Mouse (Mus musculus) kidney, embryonic 16.5 days (tissue): ENCODE results near the gene Hist2h2ab. TPM values are rescaled to one million over a fixed set of nuclear protein-coding genes. Genes with fewer than 3 reads are reported as not detected.

Experiments used
- ATAC-seq: fragments of 200-750 bp; cut with Nextera tagmentation; 2 replicates; pipeline ENCODE4 v1.8.0; 2017; ENCODE audit warnings: moderate TSS enrichment; ENCODE audit not compliant: low FRiP score, low TSS enrichment
- H3K27ac ChIP-seq: fragments of 300-500 bp; sonication (generic); 2 replicates; pipeline ENCODE4 v1.5.1; 2014; ENCODE audit warnings: low read length
- H3K27me3 ChIP-seq: fragments of 300-500 bp; sonication (generic); 2 replicates; pipeline ENCODE4 v1.6.1; 2014; ENCODE audit warnings: low read length, control low read depth, mixed read lengths; ENCODE audit not compliant: insufficient read depth
- H3K36me3 ChIP-seq: fragments of 300-500 bp; sonication (generic); 2 replicates; pipeline ENCODE4 v1.6.1; 2014; ENCODE audit warnings: low read length, control low read depth, mixed read lengths; ENCODE audit not compliant: insufficient read depth
- H3K4me1 ChIP-seq: fragments of 300-500 bp; sonication (generic); 2 replicates; pipeline ENCODE4 v1.6.1; 2014; ENCODE audit warnings: low read length, control low read depth, mixed read lengths; ENCODE audit not compliant: insufficient read depth
- H3K4me2 ChIP-seq: fragments of 300-500 bp; sonication (generic); replicated peaks from 2 replicates; pipeline ENCODE4 v1.6.1; 2014; ENCODE audit warnings: low read depth, low read length
- H3K4me3 ChIP-seq: fragments of 300-500 bp; sonication (generic); 2 replicates; pipeline ENCODE4 v1.5.1; 2014; ENCODE audit warnings: mild to moderate bottlenecking, low read length
- H3K9ac ChIP-seq: fragments of 300-500 bp; sonication (generic); replicated peaks from 2 replicates; pipeline ENCODE4 v1.6.1; 2014; ENCODE audit warnings: low read length
- H3K9me3 ChIP-seq: fragments of 300-500 bp; sonication (generic); 2 replicates; pipeline ENCODE4 v1.6.1; 2016; ENCODE audit warnings: low read length, control low read depth
- WGBS: fragments of 180-500 bp; shearing (Covaris S2); extraction: QIAGEN DNeasy Blood & Tissue Kit; methylation state at CpG from one replicate; pipeline ENCODE4 v1.1.7; 2014; 5-methylcytosine and 5-hydroxymethylcytosine counted together
- polyA plus RNA-seq: library from polyadenylated mRNA; unstranded; fragments of >200 nt; fragmentation: Nextera tagmentation; extraction: Ambion mirVana; gene quantifications from 2 replicates; pipeline ENCODE4 v1.2.1, GENCODE M21; 2015

The Hist2h2ab gene
- polyA plus RNA-seq, 1 experiment from 2014 or later: 0.87 TPM

DNA sequence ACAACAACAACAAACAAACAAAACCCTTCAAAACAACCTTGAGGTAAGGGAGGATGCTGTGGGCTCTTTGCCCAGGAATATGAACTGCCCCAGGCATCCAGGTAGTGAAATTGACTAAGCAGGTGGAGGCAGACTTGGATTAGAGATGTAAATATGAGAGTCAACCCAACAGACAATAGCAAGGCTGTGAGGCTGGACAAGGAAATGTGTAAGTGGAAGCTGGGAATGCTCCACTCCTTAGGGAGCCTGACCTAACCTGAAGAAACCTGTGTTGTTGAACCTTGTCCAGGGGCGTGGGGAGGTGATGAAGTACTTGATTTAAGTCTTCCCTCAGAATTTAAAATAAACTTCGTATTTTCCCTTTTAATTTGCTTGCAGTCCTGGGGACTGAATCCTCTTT, 40.8 kb upstream of the Hist2h2ab start:
- Histone ChIP-seq H3K9me3 (no peaks in the 10 kb centered on the region), H3K9ac (no peak overlapping the region), H3K4me2 (no peak overlapping the region), H3K36me3 (peaks cover 44% of the 10 kb centered on the region), H3K27me3 (no peaks in the 10 kb centered on the region), H3K27ac (no peak overlapping the region), H3K4me1 (peaks cover 27% of the 10 kb centered on the region), H3K4me3 (no peak overlapping the region)
- WGBS: 85% methylated on average over 2 of the region's 2 CpGs
- ATAC-seq: no peak

DNA sequence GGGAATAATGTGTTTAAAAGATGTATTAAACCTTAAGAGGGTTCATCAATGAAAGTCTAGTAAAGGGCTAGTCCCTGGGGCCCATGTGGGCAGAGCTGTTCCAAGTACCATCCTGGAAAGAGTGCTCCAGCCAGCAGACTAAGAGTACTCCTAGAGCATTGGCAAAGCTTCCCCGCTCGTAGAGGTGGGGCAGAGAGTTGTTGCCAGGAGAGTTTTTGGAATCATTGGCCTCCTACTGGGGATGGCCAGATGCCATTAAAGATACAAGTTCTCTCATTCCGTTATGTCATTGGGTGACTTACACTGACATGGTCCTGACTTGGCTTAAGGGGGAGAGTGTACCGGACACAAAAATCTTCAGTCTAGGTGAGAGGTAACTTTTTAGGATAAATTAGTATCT, 40.1 kb upstream of the Hist2h2ab start:
- Histone ChIP-seq H3K4me2 (no peak overlapping the region), H3K4me1 (peaks cover 21% of the 10 kb centered on the region), H3K4me3 (no peak overlapping the region), H3K9ac (no peak overlapping the region), H3K36me3 (peaks cover 37% of the 10 kb centered on the region), H3K27me3 (no peaks in the 10 kb centered on the region), H3K9me3 (no peaks in the 10 kb centered on the region), H3K27ac (no peak overlapping the region)
- WGBS: 68% methylated on average over 4 of the region's 4 CpGs
- no peak for ATAC-seq

DNA sequence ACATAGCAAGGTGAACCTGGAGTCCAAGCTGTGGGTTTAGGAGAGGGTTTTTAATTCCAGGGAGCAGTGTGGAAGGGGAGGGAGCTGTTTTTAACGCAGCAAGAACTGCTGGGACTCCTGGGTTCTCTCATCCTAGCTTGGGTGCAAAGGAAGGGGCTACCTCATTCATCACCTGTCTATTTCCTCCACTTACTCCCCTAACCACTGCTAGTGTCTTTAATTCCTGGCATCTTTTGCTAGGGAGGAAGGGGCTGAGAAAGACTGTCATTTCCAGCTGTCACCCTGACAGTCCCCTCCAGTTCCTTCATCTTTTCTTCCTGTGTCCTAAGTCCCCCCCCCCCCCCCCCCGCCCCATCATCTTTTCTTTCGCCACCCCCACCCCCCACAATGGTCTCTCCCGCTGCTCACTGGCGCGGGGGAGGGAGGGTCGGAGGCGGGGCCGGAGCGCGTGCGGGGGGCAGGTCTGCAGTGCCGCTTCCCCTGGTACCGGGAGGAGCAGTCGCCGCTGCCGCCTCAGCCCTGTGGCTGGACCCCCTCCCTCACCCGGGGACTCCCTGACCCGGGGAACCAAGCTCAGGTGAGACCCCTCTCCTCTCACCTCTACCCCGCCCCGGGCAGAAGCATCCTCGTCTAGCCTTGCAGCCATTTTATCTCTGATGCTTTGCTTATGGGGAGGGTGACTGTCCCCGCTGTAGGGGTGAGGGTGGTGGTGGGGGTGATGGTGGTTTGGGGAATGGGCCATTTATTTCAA, 38.8 kb upstream of the Hist2h2ab start, which contains the start of gene Sv2a:
Sv2a (plus strand) TSS at position 425 of the 751 bp plus-strand sequence.
- Histone ChIP-seq H3K9me3 (no peaks in the 10 kb centered on the region), H3K4me1 (peaks cover 20% of the 10 kb centered on the region), H3K9ac (peak within 1 kb of the TSS; percentile 56), H3K27me3 (no peaks in the 10 kb centered on the region), H3K36me3 (peaks cover 25% of the 10 kb centered on the region), H3K4me3 (peak within 1 kb of the TSS; percentile 53), H3K27ac (no peak within 1 kb of the TSS), H3K4me2 (peak within 1 kb of the TSS; percentile 73)
- WGBS: 0% methylated on average over 8 of the region's 23 CpGs
- peak; percentile 55 for ATAC-seq

DNA sequence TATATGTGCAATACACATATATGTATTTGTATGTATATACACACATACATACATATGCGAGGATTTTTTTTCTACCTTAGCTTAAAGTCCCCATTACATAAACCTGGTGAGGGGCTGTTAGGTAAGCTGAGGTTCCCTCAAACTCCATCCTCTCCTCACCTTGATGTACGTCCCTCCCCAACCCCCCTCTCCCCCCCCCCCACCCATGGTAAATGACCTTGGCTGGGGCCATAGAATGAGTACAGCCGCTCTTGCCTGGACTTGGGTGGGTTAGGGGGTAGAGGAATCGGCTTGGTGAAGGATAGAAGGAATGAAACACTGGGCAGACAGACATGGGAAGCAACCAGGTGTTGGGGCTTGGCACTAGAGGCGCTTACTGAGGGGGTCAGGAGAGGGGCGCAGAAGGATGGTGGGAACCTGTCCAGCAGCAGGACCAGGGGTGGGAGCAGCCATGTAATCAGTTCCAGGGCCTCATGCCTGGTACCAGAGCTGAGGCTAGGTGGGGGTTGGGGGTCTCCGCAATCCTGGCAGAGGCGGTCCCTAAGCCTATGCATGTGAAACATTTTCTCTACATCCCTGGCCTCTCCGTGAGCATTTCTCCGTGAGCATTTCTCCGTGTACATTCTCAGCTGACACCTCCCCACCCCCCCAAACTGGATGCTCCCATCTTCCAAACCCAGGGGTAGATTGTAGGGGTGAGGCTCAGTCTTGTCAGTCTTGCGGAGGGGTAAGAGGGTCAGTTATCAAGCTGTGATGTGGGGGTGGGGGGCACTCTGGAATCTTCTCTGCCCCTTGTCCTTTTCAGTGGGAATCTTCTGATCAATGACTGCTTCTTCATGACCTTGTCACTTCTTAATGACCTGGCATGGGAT, 37.9 kb upstream of the Hist2h2ab start:
- H3K4me3 ChIP-seq: peak overlapping the region; percentile 53
- no peak overlapping the region for H3K27ac ChIP-seq

DNA sequence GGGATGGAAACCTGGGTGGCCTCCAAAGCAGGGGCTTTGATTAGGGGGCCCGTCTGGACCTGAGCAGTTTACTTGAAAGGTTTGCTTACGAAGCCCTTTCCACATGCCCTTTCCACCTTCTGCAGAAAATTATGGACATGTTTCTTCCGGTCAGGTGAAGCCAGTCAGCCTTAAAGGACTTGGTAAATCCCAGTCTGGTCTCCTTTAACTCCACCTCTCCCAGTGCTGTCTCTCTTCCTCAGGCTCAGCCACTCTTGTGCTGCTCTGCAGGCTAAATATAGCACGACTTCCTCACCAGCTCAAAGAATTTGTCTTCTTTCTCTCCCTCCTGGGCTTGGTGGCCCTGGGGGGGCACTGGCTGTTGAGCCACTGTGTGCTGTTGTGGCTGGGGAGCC, 37.3 kb upstream of the Hist2h2ab start:
- Histone ChIP-seq H3K4me2 (peak overlapping the region; percentile 73), H3K4me3 (no peak overlapping the region), H3K9me3 (no peaks in the 10 kb centered on the region), H3K9ac (0 out of 2 replicates have a peak overlapping the region, but pooled peaks have one; percentile 44), H3K36me3 (peaks cover 15% of the 10 kb centered on the region), H3K27me3 (no peaks in the 10 kb centered on the region), H3K4me1 (peaks cover 20% of the 10 kb centered on the region), H3K27ac (peak overlapping the region; percentile 63; the same call in 1 of the 2 replicates)
- 15% methylated on average over 4 of the region's 4 CpGs for WGBS
- peak; percentile 32; the same call in 1 of the 2 replicates for ATAC-seq

More for the DNA sequence above, 37.9 kb upstream of the Hist2h2ab start:
- peaks cover 20% of the 10 kb centered on the region for H3K4me1 ChIP-seq
- H3K9me3 ChIP-seq: no peaks in the 10 kb centered on the region
- H3K4me2 ChIP-seq: peak overlapping the region; percentile 73
- 38% methylated on average over 12 of the region's 12 CpGs for WGBS
- H3K36me3 ChIP-seq: peaks cover 17% of the 10 kb centered on the region
- H3K9ac ChIP-seq: 0 out of 2 replicates have a peak overlapping the region, but pooled peaks have one; percentile 44
- H3K27me3 ChIP-seq: no peaks in the 10 kb centered on the region
- peak; percentile 34; the same call in 1 of the 2 replicates for ATAC-seq

DNA sequence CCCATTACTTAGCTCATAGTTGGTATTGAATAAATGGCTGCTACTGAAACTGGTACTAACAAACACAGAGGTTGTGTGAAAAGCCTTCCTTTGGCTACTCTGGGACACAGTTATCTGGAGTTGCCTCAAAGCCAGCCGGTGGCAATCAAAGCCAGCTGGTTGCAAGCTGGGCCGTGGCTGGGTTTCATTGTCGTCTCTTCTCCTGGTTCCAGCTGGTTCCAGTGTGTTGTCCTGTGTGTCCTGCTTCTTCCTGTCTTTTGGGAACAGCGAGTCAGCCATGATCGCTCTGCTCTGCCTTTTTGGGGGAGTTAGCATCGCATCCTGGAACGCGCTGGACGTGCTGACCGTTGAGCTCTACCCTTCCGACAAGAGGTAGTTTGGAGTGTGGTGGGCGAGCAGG, 26.7 kb upstream of the Hist2h2ab start:
- WGBS: 76% methylated on average over 12 of the region's 12 CpGs
- H3K9me3 ChIP-seq: peaks cover 4% of the 10 kb centered on the region; the same call in 1 of the 2 replicates

DNA sequence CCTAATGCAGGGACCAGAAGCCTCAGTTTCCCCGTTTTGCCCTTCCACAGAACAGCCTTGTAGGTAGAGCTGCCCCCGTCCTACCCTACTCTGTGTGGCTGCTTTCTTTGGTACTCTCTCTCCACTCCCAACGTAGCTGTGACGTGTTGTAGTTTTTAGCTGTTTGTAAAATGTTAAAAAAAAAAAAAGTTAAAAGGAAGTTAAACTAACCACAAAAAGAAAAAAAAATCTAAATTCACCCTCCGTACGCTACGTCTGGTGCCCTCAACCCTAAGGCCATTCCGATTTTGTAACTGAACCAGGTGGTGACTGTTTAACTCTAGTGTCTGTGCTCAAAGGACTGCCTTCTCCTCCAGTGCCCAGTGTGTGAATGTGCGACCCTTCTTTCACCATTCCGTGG, 24.7 kb upstream of the Hist2h2ab start:
- no peak overlapping the region for H3K27ac ChIP-seq

More for the DNA sequence above, 26.7 kb upstream of the Hist2h2ab start:
- Histone ChIP-seq H3K4me1 (peaks cover 9% of the 10 kb centered on the region), H3K9ac (no peak overlapping the region), H3K36me3 (peaks cover 4% of the 10 kb centered on the region; the same call in 1 of the 2 replicates), H3K27ac (no peak overlapping the region), H3K4me2 (no peak overlapping the region), H3K27me3 (no peaks in the 10 kb centered on the region), H3K4me3 (no peak overlapping the region)
- ATAC-seq: no peak

DNA sequence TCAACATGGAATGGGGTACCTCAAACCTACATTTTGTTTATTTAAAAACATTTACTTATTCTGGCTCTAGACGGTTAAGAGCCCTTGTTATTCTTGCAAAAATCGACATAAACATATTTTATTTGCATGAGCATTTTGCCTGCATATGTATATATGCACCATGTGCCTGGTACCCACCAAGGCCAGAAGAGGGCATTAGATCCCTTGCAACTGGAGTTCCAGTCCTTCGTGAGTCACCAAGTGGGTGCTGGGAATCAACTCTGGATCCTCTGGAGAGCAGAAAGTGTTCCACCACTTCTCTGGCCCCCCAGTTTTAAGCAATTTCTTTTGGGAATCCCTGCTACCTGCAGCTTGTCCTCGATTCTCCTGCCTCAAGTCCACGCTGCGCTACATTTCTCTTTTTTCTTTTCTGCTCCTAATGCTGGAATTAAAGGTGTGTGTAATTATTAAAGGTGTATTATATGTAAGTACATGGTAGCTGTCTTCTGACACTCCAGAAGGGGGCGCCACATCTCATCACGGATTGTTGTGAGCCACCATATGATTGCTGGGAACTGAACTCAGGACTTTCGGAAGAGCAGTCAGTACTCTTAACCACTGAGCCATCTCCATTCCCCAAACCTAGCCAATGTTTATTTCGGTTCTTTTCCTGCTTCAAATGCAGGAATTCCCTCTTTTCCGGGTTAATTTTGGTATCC, 23.9 kb upstream of the Hist2h2ab start:
- H3K27ac ChIP-seq: no peak overlapping the region

More for the DNA sequence above, 24.7 kb upstream of the Hist2h2ab start:
- no peak overlapping the region for H3K9ac ChIP-seq
- ATAC-seq: no peak
- H3K36me3 ChIP-seq: peaks cover 4% of the 10 kb centered on the region; the same call in 1 of the 2 replicates
- no peak overlapping the region for H3K4me3 ChIP-seq
- no peaks in the 10 kb centered on the region for H3K27me3 ChIP-seq
- H3K4me1 ChIP-seq: peaks cover 12% of the 10 kb centered on the region
- H3K9me3 ChIP-seq: peaks cover 4% of the 10 kb centered on the region; the same call in 1 of the 2 replicates
- 84% methylated on average over 10 of the region's 10 CpGs for WGBS
- H3K4me2 ChIP-seq: no peak overlapping the region

More for the DNA sequence above, 23.9 kb upstream of the Hist2h2ab start:
- H3K9me3 ChIP-seq: peaks cover 4% of the 10 kb centered on the region; the same call in 1 of the 2 replicates
- peaks cover 4% of the 10 kb centered on the region; the same call in 1 of the 2 replicates for H3K36me3 ChIP-seq
- H3K4me2 ChIP-seq: no peak overlapping the region
- no peak overlapping the region for H3K9ac ChIP-seq
- H3K27me3 ChIP-seq: no peaks in the 10 kb centered on the region
- ATAC-seq: no peak
- no peak overlapping the region for H3K4me3 ChIP-seq
- peaks cover 12% of the 10 kb centered on the region for H3K4me1 ChIP-seq
- 92% methylated on average over 11 of the region's 11 CpGs for WGBS
